Mouse (Mus musculus): ENCODE results near the gene Casp4.

The Casp4 gene

DNA sequence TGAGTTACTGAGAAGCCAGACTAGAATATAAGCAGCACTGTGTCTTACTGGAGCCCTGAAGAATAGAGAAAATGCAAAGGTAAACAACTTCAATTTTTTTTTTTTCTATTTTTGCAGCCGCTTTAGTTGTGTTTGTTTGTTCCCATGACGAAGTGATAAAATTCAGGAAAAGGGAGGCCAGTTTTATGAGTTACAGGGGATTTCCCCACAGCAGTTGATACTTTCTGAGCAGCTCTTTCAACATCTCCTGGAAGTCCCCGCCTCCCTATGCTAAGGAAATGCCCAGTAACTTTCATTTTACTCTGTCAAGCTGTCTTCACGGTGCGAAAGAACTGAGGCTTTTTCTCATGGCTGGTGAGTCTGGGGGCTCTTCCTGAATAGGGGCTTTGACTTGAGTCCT, at the start of gene Casp4:
Casp4 (plus strand) TSS at position 268 of the 400 bp plus-strand sequence.
- DNase-seq: peak; percentile 6

DNA sequence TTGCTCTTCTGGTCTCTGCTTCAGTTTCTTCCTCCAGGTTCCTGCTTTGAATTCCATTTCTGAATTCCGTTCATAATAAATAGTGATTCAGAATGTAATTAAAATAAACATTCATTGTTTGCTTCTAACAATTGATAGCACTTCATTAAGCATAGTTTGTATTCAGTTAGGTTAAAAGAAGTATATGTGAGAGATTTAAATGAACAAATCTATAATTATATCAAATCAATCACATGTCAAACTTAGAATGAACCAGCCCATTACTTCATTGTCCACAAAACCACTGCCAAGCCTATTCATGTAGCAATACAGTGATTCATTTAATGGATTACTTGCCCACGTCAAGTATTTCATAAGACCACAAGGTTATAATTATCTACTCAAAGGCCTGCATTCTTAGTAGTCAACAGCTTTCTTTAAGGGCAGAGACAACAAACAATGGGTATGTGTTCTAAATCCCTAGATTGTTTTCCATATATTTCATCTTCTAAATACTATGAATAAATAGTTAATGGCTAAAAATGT, 44.6 kb upstream of the Casp4 start:
- no peak for DNase-seq

DNA sequence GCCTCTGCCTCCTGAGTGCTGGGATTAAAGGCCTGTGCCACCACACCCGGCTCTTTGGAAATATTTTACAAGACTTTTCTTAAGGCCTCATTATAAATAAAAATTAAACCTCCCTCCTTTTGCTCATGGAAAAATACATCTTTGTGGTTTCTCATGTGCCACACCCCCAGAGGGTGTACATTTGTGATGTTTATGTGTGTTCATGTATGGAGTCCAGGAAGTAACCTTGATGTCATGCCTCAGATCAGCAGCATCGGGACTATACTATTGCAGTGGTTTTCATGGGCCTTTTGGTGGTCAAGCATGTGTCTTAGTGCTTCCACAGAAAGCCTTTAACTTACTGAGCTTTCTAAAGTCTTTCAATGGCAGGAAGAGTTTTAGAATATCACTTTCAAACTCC, 38.4 kb upstream of the Casp4 start:
- no peak for DNase-seq

DNA sequence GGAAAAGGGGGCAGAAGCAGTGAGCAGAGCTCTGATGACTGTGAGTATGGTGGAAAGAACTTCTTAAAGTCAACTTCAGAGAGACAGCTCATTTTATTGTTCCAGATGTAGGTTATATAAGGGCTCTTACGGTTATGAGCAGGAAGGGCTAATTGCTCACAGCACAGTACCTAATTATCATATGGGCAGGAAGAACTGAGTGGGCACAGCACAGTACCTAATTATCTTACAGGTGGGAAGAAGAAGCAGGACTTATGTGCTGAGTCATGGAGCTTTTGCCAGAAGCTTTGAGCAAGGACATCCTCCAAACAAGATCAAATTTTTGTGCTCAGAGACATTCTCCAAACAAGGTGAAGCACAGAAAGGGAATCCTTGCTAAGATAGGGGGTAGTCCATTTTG, 37.7 kb upstream of the Casp4 start:
- no peak for DNase-seq

DNA sequence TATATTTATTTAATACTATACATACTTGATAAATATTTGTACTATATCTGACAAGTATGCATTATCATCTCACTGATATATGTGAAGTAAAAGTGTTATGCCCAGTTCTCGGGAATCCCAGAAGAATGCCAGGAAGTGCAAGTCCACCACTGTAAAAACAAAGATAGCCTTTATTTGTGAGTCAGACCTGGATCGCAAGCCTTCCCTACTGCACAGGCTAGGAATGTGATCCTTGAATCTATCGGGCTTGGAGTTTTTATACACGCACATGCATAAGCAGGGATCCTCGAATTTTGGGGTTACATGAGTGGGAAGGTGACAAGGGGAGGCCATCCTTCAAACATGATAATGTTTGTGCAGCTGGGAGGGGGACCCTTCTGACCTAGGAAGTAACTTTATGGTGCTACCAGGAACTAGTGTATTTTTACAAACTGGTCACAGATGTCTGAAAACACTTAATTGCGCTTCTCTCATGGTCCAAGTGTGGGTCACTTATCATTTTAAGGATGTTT, 37.2 kb upstream of the Casp4 start:
- DNase-seq: no peak

DNA sequence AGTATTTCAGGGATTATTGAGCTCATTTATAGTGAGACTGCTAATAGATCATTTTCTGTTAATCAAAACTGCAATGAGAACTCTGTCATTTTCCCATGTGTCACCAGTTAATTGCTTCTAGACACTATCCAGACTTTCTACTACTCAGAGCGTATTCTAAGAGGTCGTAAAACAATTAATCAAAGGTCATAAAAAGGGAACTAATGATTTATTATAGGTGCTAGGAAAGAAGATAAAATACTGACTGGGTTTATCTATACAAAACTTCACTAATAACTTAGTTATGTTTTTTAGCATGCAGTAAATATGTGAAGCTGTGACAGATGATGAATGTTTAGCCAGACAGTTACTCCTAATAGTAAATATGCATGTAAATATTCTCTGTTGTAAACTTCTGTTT, 22.6 kb upstream of the Casp4 start:
- DNase-seq: no peak

DNA sequence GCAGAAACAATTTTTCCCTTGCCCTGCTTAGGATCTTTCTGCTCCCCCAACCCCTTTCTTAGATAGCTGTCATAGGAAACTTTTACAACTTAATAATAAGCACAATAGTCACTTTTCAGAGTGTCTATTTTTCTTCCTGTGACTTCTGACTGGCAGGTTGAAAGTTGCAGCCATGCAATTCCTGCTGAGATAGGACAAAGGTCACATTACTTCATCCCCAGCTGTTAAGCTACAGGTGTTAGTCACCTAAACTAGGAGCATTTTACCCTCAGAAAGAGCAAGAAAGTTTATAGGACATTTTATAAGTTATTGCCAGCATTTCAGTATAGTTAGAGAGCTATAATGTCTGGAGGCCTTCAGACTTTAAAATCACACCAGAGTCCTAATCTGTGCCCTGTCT, 22.0 kb upstream of the Casp4 start:
- no peak for DNase-seq

DNA sequence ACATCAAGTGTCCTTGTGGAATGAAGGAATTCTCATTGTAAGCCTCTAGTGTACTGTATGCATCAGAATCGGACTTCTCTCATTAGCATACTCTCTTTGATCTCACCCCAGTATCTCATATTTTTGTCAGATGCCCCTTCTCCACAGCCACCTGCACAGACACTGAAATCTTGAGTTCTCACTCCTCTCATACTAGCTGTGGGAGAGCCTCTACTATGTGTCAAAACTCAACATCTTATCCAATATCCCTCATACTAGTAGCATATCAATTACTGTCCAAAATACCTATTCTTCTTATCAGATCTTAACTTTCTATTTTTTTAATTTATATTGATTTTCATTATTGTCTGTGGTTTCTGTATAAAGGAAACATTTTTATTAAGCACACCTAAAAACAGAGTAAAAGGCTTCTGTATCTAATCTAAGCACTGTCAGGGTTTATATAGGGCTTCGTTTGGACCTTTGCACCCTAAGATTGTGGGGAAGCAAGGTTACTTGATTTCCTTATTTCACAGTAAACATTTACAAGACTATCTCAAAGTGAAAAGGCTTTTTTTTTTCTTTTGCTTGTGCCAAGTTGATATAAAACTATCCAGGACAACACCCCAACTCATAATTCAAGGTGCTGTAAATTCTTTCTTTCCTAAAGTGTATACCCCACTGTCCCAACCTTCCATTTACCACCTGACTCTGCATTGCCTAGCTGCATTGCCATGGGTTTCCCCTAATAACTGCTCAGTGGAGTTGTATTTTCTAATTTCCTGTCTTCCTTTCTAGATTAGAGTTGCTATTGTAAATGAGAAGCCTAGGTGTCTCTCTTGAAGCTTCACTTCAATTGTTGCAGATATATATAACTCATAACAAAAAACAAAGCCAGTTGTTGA, 12.0 kb upstream of the Casp4 start:
- no peak for DNase-seq

DNA sequence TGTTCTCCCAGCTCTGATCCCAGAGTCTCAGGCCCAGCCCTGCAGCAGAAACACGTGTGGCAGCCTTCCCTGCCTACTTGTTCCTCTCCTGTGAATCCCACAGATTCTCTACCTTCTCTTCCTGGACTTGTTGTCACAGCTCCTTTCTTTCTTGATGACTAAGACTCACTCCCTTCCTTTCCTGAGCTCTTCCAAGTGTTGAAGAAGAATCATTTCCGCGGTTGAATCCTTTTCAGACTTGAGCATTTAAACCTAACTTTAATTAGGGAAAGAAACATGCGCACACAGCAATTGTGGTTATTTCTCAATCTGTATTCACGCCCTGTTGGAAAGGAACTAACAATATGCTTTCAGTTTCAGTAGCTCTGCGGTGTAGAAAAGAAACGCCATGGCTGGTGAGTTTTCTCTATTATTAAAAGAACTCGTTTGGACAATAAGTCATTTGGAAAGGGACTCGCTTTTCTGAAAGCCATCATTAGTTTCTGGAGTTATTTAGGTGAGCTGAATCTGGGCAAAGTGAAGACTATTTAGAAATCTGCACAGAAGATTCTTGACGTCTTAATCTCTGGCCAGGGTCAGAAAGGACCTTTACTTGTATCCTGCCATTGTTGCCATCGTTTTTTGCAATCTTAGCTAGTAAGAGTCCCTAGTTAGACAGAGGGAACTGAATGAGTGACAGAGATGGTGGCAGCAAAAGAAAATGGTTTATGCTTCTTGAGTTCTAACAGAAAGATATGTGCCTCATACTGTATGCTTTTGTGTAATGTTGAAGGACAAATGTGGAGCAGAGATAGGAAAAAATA, 10.1 kb upstream of the Casp4 start, which contains the start of gene Casp1:
Casp1 (plus strand) TSS at position 189 of the 803 bp plus-strand sequence.
- DNase-seq: no peak

DNA sequence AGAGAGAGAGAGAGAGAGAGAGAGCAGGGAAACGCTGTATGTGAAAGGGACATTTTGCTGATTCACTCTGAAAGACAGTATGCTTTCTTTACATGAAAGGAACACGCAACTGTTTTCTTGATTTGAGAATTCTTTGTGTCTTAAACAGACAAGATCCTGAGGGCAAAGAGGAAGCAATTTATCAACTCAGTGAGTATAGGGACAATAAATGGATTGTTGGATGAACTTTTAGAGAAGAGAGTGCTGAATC, 9.6 kb upstream of the Casp4 start:
- DNase-seq: no peak

DNA sequence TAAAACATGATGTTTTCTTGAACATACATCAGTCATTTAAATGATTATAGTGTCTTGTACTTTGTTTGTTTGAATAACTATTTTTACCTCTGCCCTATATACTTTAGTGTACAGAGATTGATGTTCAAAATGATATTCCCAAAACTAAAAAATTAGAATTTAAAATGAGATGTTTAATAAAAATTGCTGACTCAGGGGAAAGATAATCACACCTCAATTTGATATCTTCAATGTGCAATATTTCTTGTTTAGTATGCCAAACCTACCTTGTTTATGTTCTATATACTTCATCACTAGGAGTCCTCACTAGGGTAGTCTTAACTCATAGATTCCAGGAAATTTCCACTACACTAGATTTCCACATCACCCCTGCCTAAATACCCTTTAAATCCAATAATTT, 1.5 kb downstream of the Casp4 start:
- no peak for DNase-seq

DNA sequence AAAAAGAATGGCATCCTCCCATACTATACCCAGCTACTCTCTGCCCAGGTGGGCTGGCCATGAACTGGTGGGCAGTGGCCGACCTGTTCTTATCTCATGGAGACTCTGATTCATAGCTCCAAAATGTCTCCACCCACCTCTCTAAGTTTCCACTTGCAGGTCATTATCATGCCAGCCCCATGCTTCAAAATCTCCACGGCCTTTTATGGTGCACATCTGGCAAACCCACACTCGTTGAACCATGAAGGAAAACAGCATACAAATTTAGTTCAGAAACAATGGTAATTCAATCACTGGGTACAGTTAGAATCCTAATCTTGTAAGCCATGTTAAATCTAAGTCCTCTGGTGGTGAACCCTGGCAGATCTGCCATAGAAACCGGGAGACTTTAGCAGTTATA, 2.8 kb downstream of the Casp4 start:
- no peak for DNase-seq

DNA sequence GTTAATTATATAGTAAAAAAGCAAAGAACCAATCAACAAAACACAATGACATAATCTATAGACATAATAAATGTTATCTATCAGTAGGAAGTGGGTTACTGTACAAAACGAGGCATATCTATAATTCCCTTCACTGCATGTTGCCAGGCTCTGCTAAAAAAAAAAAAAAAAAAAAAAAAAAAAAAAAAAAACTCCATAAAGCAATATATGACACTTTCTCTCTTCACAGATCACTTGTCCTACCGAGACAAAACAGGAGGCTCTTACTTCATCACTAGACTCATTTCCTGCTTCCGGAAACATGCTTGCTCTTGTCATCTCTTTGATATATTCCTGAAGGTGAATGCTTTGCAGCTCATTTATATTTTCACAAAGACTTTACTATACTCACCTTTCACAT, 19.6 kb downstream of the Casp4 start:
- no peak for DNase-seq

DNA sequence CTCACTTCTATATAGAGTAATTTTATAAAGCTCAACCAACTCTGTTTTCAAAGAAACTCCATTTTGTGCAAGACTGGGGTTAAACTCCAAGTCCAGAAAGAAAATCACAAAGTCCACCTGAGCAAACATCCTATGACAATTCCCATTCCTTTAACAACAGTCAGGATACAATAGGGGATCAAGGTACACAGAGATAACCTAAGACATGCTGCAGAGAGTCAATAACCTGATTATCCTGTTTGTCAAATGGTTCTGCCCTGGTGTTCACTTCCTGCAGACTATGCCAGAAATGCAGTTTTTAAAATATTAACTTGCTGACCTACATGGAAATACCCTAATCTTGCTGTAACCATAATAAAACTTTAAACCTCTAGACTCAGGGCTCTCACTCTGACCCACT, 23.8 kb downstream of the Casp4 start:
- no peak for DNase-seq

DNA sequence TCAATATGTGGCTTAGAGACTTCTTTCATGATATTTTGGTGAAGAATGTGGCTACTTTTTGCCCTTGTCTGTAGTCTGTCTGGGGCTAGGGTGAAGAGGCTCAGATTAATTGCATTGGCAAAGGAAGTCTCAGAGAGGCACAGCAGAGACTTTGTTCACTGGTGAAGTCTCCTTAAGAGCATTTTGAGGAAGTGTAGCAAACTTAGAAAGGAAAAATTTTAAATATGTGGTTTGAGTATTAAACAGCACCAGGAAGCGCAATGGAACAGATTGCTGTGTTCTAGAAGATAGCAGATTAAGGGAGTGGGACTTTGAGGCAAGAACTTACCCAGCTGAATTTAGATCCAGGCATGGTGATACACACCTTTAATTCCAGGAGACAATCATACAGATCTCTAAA, 24.8 kb downstream of the Casp4 start:
- no peak for DNase-seq

DNA sequence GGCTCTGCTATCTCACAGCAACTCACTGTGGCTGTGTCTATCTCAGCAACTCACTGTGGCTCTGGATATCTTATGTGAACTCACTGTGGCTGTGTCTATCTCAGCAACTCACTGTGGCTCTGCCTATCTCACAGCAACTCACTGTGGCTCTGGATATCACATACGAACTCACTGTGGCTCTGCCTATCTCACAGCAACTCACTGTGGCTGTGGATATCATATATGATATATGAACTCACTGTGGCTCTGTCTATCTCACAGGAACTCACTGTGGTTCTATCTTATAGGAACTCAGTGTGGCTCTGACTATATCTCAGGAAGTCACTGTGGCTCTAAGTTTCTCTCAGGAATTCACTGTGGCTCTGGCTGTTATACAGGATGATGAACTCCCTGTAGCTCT, 34.5 kb downstream of the Casp4 start:
- DNase-seq: no peak

DNA sequence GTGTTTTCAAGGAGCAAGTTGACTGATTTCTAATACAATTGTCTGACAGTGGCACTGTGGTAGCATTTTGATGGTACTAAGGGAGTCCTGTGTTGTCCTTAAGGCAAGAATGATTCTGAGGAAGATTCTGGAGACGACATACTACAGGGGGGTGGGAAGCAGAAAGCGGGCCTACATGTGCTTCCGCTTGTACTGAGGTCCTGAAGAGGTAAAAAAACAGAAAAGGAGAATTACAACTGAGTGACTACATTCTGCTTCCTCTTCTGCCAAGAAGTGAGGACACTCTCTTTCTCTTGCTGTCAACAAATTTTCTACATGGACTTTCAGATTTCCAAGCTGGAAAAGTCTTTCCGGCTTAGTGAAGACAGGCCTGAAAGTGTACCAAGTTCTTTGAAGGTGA, 35.5 kb downstream of the Casp4 start:
- DNase-seq: no peak

DNA sequence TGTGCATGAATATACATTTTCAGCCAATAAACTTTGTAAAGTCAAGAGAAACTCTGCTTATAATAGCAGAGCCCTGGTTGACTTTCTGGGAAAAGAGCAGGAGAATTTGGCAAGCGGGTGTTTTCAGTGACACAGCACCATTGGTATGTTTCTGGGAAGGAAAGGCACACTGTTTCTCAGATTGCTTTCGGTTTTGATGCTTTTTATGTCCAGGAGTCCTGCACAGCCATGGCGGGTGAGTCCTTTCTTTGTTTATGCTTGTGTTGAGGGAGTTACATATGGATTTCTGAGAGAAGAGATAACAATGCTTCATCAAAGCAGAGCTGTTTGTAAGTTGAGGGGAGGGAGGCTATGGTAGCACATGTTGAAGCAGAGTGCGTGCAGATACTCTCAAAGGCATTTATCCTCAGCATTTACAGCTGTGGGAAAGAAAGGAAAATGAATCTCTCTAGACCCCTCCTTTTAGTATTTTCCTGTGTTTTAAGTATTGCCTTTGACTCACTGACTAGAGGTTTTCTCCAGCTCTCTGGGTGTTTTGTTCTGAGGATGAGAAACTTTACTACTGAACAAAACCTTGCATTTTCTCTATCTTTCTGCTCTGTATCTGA, 36.8 kb downstream of the Casp4 start, which contains the start of gene Casp12:
Casp12 (plus strand) TSS at position 140 of the 608 bp plus-strand sequence.
- DNase-seq: peak; percentile 2

DNA sequence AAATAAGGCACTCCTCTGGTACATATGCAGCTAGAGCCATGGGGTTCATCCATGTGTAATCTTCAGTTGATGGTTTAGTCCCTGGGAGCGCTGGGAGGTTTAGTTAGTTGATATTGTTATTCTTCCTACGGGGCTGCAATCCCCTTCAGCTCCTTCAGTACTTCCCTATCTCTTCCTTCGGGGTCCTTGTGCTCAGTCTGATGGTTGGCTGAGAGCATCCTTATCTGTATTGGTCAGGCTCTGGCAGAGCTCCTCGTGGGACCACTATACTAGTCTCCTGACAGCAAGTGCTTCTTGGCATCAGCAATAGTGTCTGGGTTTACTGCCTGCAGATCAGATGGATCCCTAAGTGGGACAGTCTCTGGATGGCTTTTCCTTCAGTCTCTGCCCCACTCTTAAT, 38.8 kb downstream of the Casp4 start:
- no peak for DNase-seq

DNA sequence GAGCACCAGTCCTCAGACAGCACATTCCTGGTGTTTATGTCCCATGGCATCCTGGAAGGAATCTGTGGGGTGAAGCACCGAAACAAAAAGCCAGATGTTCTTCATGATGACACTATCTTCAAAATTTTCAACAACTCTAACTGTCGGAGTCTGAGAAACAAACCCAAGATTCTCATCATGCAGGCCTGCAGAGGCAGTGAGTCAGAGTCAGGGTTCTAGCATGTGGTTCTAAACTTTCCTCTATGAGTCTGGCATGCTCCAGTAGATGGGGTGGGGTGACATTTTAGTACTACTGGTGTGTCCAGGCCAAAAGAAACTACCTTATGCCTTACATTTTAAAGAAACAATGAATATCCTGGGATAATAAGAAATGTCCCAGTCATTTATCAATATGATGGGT, 45.0 kb downstream of the Casp4 start:
- DNase-seq: no peak

DNA sequence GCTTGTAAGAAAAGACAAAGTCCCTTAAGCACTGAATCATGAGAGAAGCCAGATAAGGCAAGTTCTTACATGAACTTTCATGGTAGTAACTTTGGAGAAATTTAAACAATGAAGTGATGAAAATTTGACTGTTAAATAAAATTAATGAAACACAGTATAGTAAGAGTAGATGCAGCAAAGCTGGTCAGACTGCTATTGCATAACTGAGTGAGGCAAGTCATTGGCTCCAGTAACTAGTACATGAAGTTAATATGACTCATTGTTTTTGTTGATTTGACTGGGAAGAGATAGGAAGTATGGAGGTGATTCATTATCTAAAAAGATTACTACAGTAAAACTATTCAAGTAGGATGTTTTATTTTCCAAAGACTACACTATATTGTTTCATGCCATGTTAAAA, 48.2 kb downstream of the Casp4 start:
- DNase-seq: no peak

Data from kidney, adult 18-20 months (tissue).